Mouse (Mus musculus) liver, postnatal 0 days (tissue): ENCODE results near the gene Il1rapl2. TPM values are rescaled to one million over a fixed set of nuclear protein-coding genes. Genes with fewer than 3 reads are reported as not detected.

ENCODE experiments used
- ATAC-seq: fragments of 200-750 bp; cut with Nextera tagmentation; 2 replicates; pipeline ENCODE4 v1.8.0; 2017; ENCODE audit warnings: mild to moderate bottlenecking, moderate library complexity
- DNase-seq: peaks from one replicate; pipeline ENCODE4 v3.0.0-alpha.2; 2016
- H3K27ac ChIP-seq: fragments of 300-500 bp; sonication (generic); 2 replicates; pipeline ENCODE4 v1.5.1; 2014; ENCODE audit warnings: antibody characterized with exemption, moderate library complexity, mild to moderate bottlenecking, low read depth
- H3K27me3 ChIP-seq: fragments of 300-500 bp; sonication (generic); 2 replicates; pipeline ENCODE4 v1.6.1; 2014; ENCODE audit warnings: low read length, control low read depth, mixed read lengths; ENCODE audit not compliant: insufficient read depth
- H3K36me3 ChIP-seq: fragments of 300-500 bp; sonication (generic); replicated peaks from 2 replicates; pipeline ENCODE4 v1.6.1; 2014; ENCODE audit warnings: mild to moderate bottlenecking, control low read depth, low read length, moderate library complexity, mixed read lengths; ENCODE audit not compliant: insufficient read depth
- H3K4me1 ChIP-seq: fragments of 300-500 bp; sonication (generic); 2 replicates; pipeline ENCODE4 v1.6.1; 2014; ENCODE audit warnings: antibody characterized with exemption, mild to moderate bottlenecking, control low read depth; ENCODE audit not compliant: insufficient read depth
- H3K4me2 ChIP-seq: fragments of 300-500 bp; sonication (generic); 2 replicates; pipeline ENCODE4 v1.6.1; 2014; ENCODE audit warnings: low read depth, mild to moderate bottlenecking, low read length, moderate library complexity, mixed read lengths
- H3K4me3 ChIP-seq: fragments of 300-500 bp; sonication (generic); 2 replicates; pipeline ENCODE4 v1.5.1; 2014; ENCODE audit warnings: low read depth, low read length
- H3K9ac ChIP-seq: fragments of 300-500 bp; sonication (generic); replicated peaks from 2 replicates; pipeline ENCODE4 v1.6.1; 2014; ENCODE audit warnings: mild to moderate bottlenecking, moderate library complexity
- H3K9me3 ChIP-seq: fragments of 300-500 bp; sonication (generic); 2 replicates; pipeline ENCODE4 v1.6.1; 2016; ENCODE audit warnings: mild to moderate bottlenecking, control low read depth, low read length, mixed read lengths
- CTCF ChIP-seq: sonication (generic); IDR thresholded peaks from 2 replicates; pipeline ENCODE4 v1.5.1; 2016; ENCODE audit warnings: antibody characterized with exemption, low read depth
- EP300 ChIP-seq: IDR thresholded peaks from 2 replicates; pipeline ENCODE4 v1.6.1; 2016; ENCODE audit warnings: antibody characterized with exemption, low read depth, mild to moderate bottlenecking
- WGBS: fragments of 180-500 bp; shearing (Covaris S2); extraction: QIAGEN DNeasy Blood & Tissue Kit; methylation state at CpG from one replicate; pipeline ENCODE4 v1.1.7; 2014; ENCODE audit not compliant: insufficient replicate concordance; 5-methylcytosine and 5-hydroxymethylcytosine counted together
- polyA plus RNA-seq: library from polyadenylated mRNA; unstranded; fragments of >200 nt; fragmentation: Nextera tagmentation; extraction: Ambion mirVana; gene quantifications from 2 replicates; pipeline ENCODE4 v1.2.1, GENCODE M21; 2015

Il1rapl2 gene
- polyA plus RNA-seq, 1 experiment from 2014 or later = not detected

- Histone ChIP-seq H3K4me1 (no peaks in the 10 kb centered on the region), H3K4me2 (no peak overlapping the region), H3K9ac (no peak overlapping the region), H3K36me3 (no peaks in the 10 kb centered on the region), H3K27me3 (no peaks in the 10 kb centered on the region), H3K4me3 (no peak overlapping the region), H3K27ac (no peak overlapping the region), H3K9me3 (no peaks in the 10 kb centered on the region)
- TF ChIP-seq CTCF (no peak), EP300 (no peak)
- no peak for DNase-seq
- WGBS = 52% methylated on average over 1 of the region's 1 CpGs
- no peak for ATAC-seq
Observed at GRCm38 (mm10) chrX:137687974-137688373, 117.6 kb downstream of the Il1rapl2 start.

GRCm38 (mm10) chrX:137700006-137700405, 129.6 kb downstream of the Il1rapl2 start:
- 75% methylated on average over 2 of the region's 2 CpGs for WGBS
- Histone ChIP-seq H3K9ac (no peak overlapping the region), H3K4me2 (no peak overlapping the region), H3K4me3 (no peak overlapping the region), H3K36me3 (no peaks in the 10 kb centered on the region), H3K4me1 (no peaks in the 10 kb centered on the region), H3K27ac (no peak overlapping the region), H3K27me3 (no peaks in the 10 kb centered on the region), H3K9me3 (no peaks in the 10 kb centered on the region)
- DNase-seq (no peak), ATAC-seq (no peak)
- no peak for TF ChIP-seq CTCF
- no peak for TF ChIP-seq EP300

GRCm38 (mm10) chrX:137755537-137755936, 185.1 kb downstream of the Il1rapl2 start:
- no peak overlapping the region for H3K9ac ChIP-seq
- no peaks in the 10 kb centered on the region for H3K27me3 ChIP-seq
- no peaks in the 10 kb centered on the region for H3K9me3 ChIP-seq
- no peak overlapping the region for H3K4me3 ChIP-seq
- H3K4me1 ChIP-seq = no peaks in the 10 kb centered on the region
- no peaks in the 10 kb centered on the region for H3K36me3 ChIP-seq
- TF ChIP-seq EP300 = no peak
- TF ChIP-seq CTCF = no peak
- ATAC-seq (no peak), DNase-seq (no peak)
- 73% methylated on average over 3 of the region's 3 CpGs for WGBS
- H3K4me2 ChIP-seq = no peak overlapping the region
- no peak overlapping the region for H3K27ac ChIP-seq

GRCm38 (mm10) chrX:137805484-137806200, 235.2 kb downstream of the Il1rapl2 start:
- Histone ChIP-seq H3K4me1 (no peaks in the 10 kb centered on the region), H3K4me2 (no peak overlapping the region), H3K9me3 (no peaks in the 10 kb centered on the region), H3K9ac (no peak overlapping the region), H3K27ac (no peak overlapping the region), H3K27me3 (no peaks in the 10 kb centered on the region), H3K36me3 (no peaks in the 10 kb centered on the region), H3K4me3 (no peak overlapping the region)
- 64% methylated on average over 6 of the region's 6 CpGs for WGBS
- DNase-seq (no peak), ATAC-seq (no peak)
- TF ChIP-seq EP300 (no peak), CTCF (no peak)

- H3K36me3 ChIP-seq = no peaks in the 10 kb centered on the region
- DNase-seq (no peak), ATAC-seq (no peak)
- H3K9me3 ChIP-seq = no peaks in the 10 kb centered on the region
- no peaks in the 10 kb centered on the region for H3K27me3 ChIP-seq
- H3K4me2 ChIP-seq = no peak overlapping the region
- no peak for TF ChIP-seq EP300
- H3K9ac ChIP-seq = no peak overlapping the region
- H3K4me1 ChIP-seq = no peaks in the 10 kb centered on the region
- no peak overlapping the region for H3K27ac ChIP-seq
- WGBS = 87% methylated on average over 4 of the region's 4 CpGs
- no peak overlapping the region for H3K4me3 ChIP-seq
Observed at GRCm38 (mm10) chrX:137806231-137807114, 236.1 kb downstream of the Il1rapl2 start.

GRCm38 (mm10) chrX:137809526-137809925, 239.1 kb downstream of the Il1rapl2 start:
- DNase-seq (no peak), ATAC-seq (no peak)
- 51% methylated on average over 3 of the region's 3 CpGs for WGBS
- H3K27me3 ChIP-seq = no peaks in the 10 kb centered on the region
- H3K9ac ChIP-seq = no peak overlapping the region
- H3K4me1 ChIP-seq = no peaks in the 10 kb centered on the region
- H3K27ac ChIP-seq = no peak overlapping the region
- no peaks in the 10 kb centered on the region for H3K9me3 ChIP-seq
- TF ChIP-seq EP300 (no peak), CTCF (no peak)
- no peak overlapping the region for H3K4me3 ChIP-seq
- no peak overlapping the region for H3K4me2 ChIP-seq
- no peaks in the 10 kb centered on the region for H3K36me3 ChIP-seq
